Mouse (Mus musculus): Measurements from ENCODE around the gene Ccdc116.

GRCm38 (mm10) chr16:17179706-17180105 lies 32.7 kb upstream of the Ccdc116 start:
- TF ChIP-seq GATA1 (IDR thresholded peaks at IDR 0.05; ENCODE audit: borderline replicate concordance, low read length) (no peak), FLI1 (IDR thresholded peaks at IDR 0.05; ENCODE audit: low read length) (no peak)
